23 mouse cellular contexts compared by ENCODE assay signal in genomic region chr4:99141171-99141570, GRCm38 (mm10). TPM values are rescaled to one million over a fixed set of nuclear protein-coding genes. Genes with fewer than 3 reads are reported as not detected.
DNase-seq lines count a peak whose midpoint lies in the region; ATAC-seq and TF ChIP-seq lines count a peak whose summit lies in the region.
"Had no signal": no experiment of that assay in that cellular context is flagged by ENCODE, and none has a peak within 500 bp of the region (broad histone marks: within the 10 kb centered on the region; RNA-seq: fewer than 3 reads in every experiment).

No protein-coding gene starts in this region.

- TF ChIP-seq POLR2A in kidney, adult 2 months (IDR thresholded peaks at IDR 0.05; ENCODE audit: low read depth, low read length): no peak
- TF ChIP-seq POLR2A in cerebellum, adult 2 months (IDR thresholded peaks at IDR 0.05; ENCODE audit: borderline replicate concordance, insufficient read depth, low read length): no peak

- H3K36me3 ChIP-seq in kidney, adult 2 months (ENCODE audit: control insufficient read depth, insufficient read depth, low read length): no peaks in the 10 kb centered on the region
- H3K36me3 ChIP-seq in intestine, embryonic 16.5 days (ENCODE audit: control insufficient read depth, insufficient read depth, low read length): no peaks in the 10 kb centered on the region
- H3K36me3 ChIP-seq in stomach, embryonic 15.5 days: no peaks in the 10 kb centered on the region
- H3K36me3 ChIP-seq: forebrain, embryonic 10.5 days; heart, embryonic 12.5 days; heart, embryonic 15.5 days; hindbrain, embryonic 10.5 days; hindbrain, embryonic 13.5 days had no signal

- H3K9ac ChIP-seq in intestine, embryonic 16.5 days (ENCODE audit: low read depth, low read length): no peak overlapping the region
- no peak overlapping the region for H3K9ac ChIP-seq in stomach, embryonic 15.5 days
- H3K9ac ChIP-seq: heart, embryonic 12.5 days; heart, embryonic 15.5 days; hindbrain, embryonic 13.5 days had no signal

- peak; percentile 58 for ATAC-seq in intestine, embryonic 16.5 days
- ATAC-seq in stomach, embryonic 15.5 days (ENCODE audit: insufficient read depth, low FRiP score, low read depth): peak; percentile 49; the same call in 1 of the 2 replicates
- ATAC-seq: activated CD4-positive, CD25-positive, alpha-beta regulatory T cell, adult 4 months; forebrain, embryonic 14.5 days had no signal

- no peak for DNase-seq in kidney, adult 2 months
- DNase-seq in kidney, postnatal 14 days: no peak
- DNase-seq in cerebellum, adult 2 months: no peak
- DNase-seq in right cerebral cortex, postnatal 14 days: no peak
- no peak for DNase-seq in ovary, postnatal 36 days (ENCODE audit: low spot score)
- DNase-seq: adrenal gland, adult 8-10 months; adrenal gland, postnatal 25 days; cerebellum, adult 11-12 months; cerebellum, adult 9-10 months; cerebellum, postnatal 14 days; gastrocnemius, postnatal 25 days; heart, adult 18-20 months; heart, postnatal 10 days; heart, postnatal 36 days had no signal

- no peaks in the 10 kb centered on the region; the same call in 1 of the 2 replicates for H3K4me1 ChIP-seq in kidney, adult 2 months (ENCODE audit: control insufficient read depth, insufficient read depth, low read length)
- H3K4me1 ChIP-seq in intestine, embryonic 16.5 days (ENCODE audit: control insufficient read depth, insufficient read depth, low read length): no peaks in the 10 kb centered on the region
- H3K4me1 ChIP-seq in stomach, embryonic 15.5 days: no peaks in the 10 kb centered on the region
- no peaks in the 10 kb centered on the region for H3K4me1 ChIP-seq in cerebellum, adult 2 months (ENCODE audit: control insufficient read depth, insufficient read depth, low read length)
- H3K4me1 ChIP-seq: forebrain, embryonic 10.5 days; hindbrain, embryonic 10.5 days; hindbrain, embryonic 13.5 days had no signal

- no peak for TF ChIP-seq CTCF in kidney, adult 2 months (conservative IDR thresholded peaks at IDR 0.05; ENCODE audit: insufficient read depth, insufficient read length, low read depth, low read length)
- TF ChIP-seq CTCF in cerebellum, adult 2 months (IDR thresholded peaks at IDR 0.05; ENCODE audit: borderline replicate concordance, insufficient read depth, low read depth, low read length): no peak

- H3K9me3 ChIP-seq in intestine, embryonic 16.5 days (ENCODE audit: control insufficient read depth, low read length): no peaks in the 10 kb centered on the region
- H3K9me3 ChIP-seq in stomach, embryonic 15.5 days: no peaks in the 10 kb centered on the region
- H3K9me3 ChIP-seq: forebrain, embryonic 10.5 days; heart, embryonic 12.5 days; heart, embryonic 15.5 days; hindbrain, embryonic 10.5 days; hindbrain, embryonic 13.5 days had no signal

- WGBS in kidney, adult 2 months: 72% methylated on average over 1 of the region's 1 CpGs
- 68% methylated on average over 1 of the region's 1 CpGs for WGBS in intestine, embryonic 16.5 days
- 73% methylated on average over 1 of the region's 1 CpGs for WGBS in stomach, embryonic 15.5 days
- 96% methylated on average over 1 of the region's 1 CpGs for WGBS in cerebellum, adult 2 months

- H3K27me3 ChIP-seq in kidney, adult 2 months (replicated peaks; ENCODE audit: control insufficient read depth, insufficient read depth, low read length): no peaks in the 10 kb centered on the region
- no peaks in the 10 kb centered on the region for H3K27me3 ChIP-seq in intestine, embryonic 16.5 days (replicated peaks; ENCODE audit: control insufficient read depth, insufficient read depth, low read length)
- H3K27me3 ChIP-seq in stomach, embryonic 15.5 days (replicated peaks): no peaks in the 10 kb centered on the region
- no peaks in the 10 kb centered on the region for H3K27me3 ChIP-seq in cerebellum, adult 2 months (ENCODE audit: control insufficient read depth, insufficient read depth, low read length)
- H3K27me3 ChIP-seq: heart, embryonic 12.5 days; heart, embryonic 15.5 days; hindbrain, embryonic 13.5 days had no signal

- no peak overlapping the region for H3K4me3 ChIP-seq in kidney, adult 2 months (ENCODE audit: insufficient read depth, low read depth, low read length)
- H3K4me3 ChIP-seq in intestine, embryonic 16.5 days (ENCODE audit: low read length): no peak overlapping the region
- H3K4me3 ChIP-seq in stomach, embryonic 15.5 days (replicated peaks): no peak overlapping the region
- no peak overlapping the region for H3K4me3 ChIP-seq in cerebellum, adult 2 months (replicated peaks; ENCODE audit: insufficient read depth, low read depth, low read length)
- H3K4me3 ChIP-seq: forebrain, embryonic 10.5 days; heart, embryonic 12.5 days; heart, embryonic 15.5 days; hindbrain, embryonic 10.5 days; hindbrain, embryonic 13.5 days had no signal

- no peak overlapping the region for H3K4me2 ChIP-seq in intestine, embryonic 16.5 days (ENCODE audit: low read depth, low read length)
- no peak overlapping the region for H3K4me2 ChIP-seq in stomach, embryonic 15.5 days
- H3K4me2 ChIP-seq: heart, embryonic 12.5 days; heart, embryonic 15.5 days; hindbrain, embryonic 13.5 days had no signal

- peak overlapping the region; percentile 66; the same call in 1 of the 2 replicates for H3K27ac ChIP-seq in kidney, adult 2 months (ENCODE audit: insufficient read depth, low read depth, low read length)
- peak overlapping the region; percentile 75 for H3K27ac ChIP-seq in intestine, embryonic 16.5 days (ENCODE audit: low read length)
- no peak overlapping the region; the same call in 1 of the 2 replicates for H3K27ac ChIP-seq in stomach, embryonic 15.5 days
- no peak overlapping the region for H3K27ac ChIP-seq in cerebellum, adult 2 months (ENCODE audit: insufficient read depth, low read length)
- H3K27ac ChIP-seq: forebrain, embryonic 10.5 days; heart, embryonic 15.5 days; hindbrain, embryonic 10.5 days; hindbrain, embryonic 13.5 days had no signal

RNA-seq across cellular contexts. Expression of gene Dock7, which starts 20.5 kb away (rescaled TPM):
- 20.6 and 21.9 TPM in 2 replicates for polyA plus RNA-seq in kidney, adult 2 months (2012; rRNA removed)
- 32.8 and 34.9 TPM in 2 replicates for polyA plus RNA-seq in intestine, embryonic 16.5 days (2015; fragmentation: Nextera tagmentation; extraction: Ambion mirVana)
- polyA plus RNA-seq in stomach, embryonic 15.5 days (2015; fragmentation: Nextera tagmentation; extraction: Ambion mirVana): 41.7 and 48.8 TPM in 2 replicates
- 47.5 and 48.2 TPM in 2 replicates for polyA plus RNA-seq in cerebellum, adult 2 months (2012; rRNA removed)

RNA-seq across cellular contexts. Expression of gene Atg4c, which starts 52.6 kb away (rescaled TPM):
- 5.4 and 6.9 TPM in 2 replicates for polyA plus RNA-seq in kidney, adult 2 months (2012; rRNA removed)
- polyA plus RNA-seq in intestine, embryonic 16.5 days (2015; fragmentation: Nextera tagmentation; extraction: Ambion mirVana): 15.0 and 15.7 TPM in 2 replicates
- 11.8 and 12.5 TPM in 2 replicates for polyA plus RNA-seq in stomach, embryonic 15.5 days (2015; fragmentation: Nextera tagmentation; extraction: Ambion mirVana)
- 25.5 and 27.6 TPM in 2 replicates for polyA plus RNA-seq in cerebellum, adult 2 months (2012; rRNA removed)

Comparison
In these comparisons a context has a peak if more than half of its experiments do, and no peak if none do; other contexts are left out.
1. H3K27ac ChIP-seq: peak in kidney, adult 2 months (single experiment) and intestine, embryonic 16.5 days (single experiment); none in stomach, embryonic 15.5 days (single experiment) and cerebellum, adult 2 months (single experiment).